Mouse (Mus musculus) myocyte (in vitro differentiated cells): ENCODE results near the gene Ogg1. TPM values are rescaled to one million over a fixed set of nuclear protein-coding genes. Genes with fewer than 3 reads are reported as not detected.
"Not testable (repeated sequence)": the region's sequence is repeated elsewhere in the genome, so short reads cannot be mapped to it uniquely, and the experiment has no call there.

Experiments used
- H3K27me3 ChIP-seq: one replicate; pipeline ENCODE4 v1.6.1; 2011; ENCODE audit not compliant: control insufficient read depth, insufficient read depth, insufficient read length
- H3K36me3 ChIP-seq: one replicate; pipeline ENCODE4 v1.6.1; 2011; ENCODE audit not compliant: control insufficient read depth, insufficient read depth
- H3K4me2 ChIP-seq: one replicate; pipeline ENCODE4 v1.6.1; 2011; ENCODE audit warnings: low read depth, control low read depth
- H3K4me3 ChIP-seq: one replicate; pipeline ENCODE4 v1.5.1; 2011; ENCODE audit warnings: mild to moderate bottlenecking, control low read depth, moderate library complexity
- H3K79me2 ChIP-seq: one replicate; pipeline ENCODE4 v1.6.1; 2011; ENCODE audit not compliant: control insufficient read depth, insufficient read depth
- H3ac ChIP-seq: one replicate; pipeline ENCODE4 v1.6.1; 2011; ENCODE audit not compliant: control insufficient read depth, insufficient read length
- CEBPB ChIP-seq: IDR thresholded peaks from 2 replicates; pipeline ENCODE4 v1.6.1; 2011; ENCODE audit warnings: mild to moderate bottlenecking, moderate library complexity; ENCODE audit not compliant: poor library complexity, insufficient read depth, severe bottlenecking
- E2F4 ChIP-seq: IDR thresholded peaks from one replicate; pipeline ENCODE4 v1.6.1; 2011; ENCODE audit warnings: mild to moderate bottlenecking, control low read depth, moderate library complexity; ENCODE audit not compliant: insufficient read depth
- MAX ChIP-seq: IDR thresholded peaks from one replicate; pipeline ENCODE4 v1.6.1; 2011; ENCODE audit warnings: low read depth, mild to moderate bottlenecking, control low read depth
- MYOD1 ChIP-seq, 3 experiments: IDR thresholded peaks; one replicate each; pipeline ENCODE4 v1.6.1; 2011; ENCODE audit warnings: control low read depth in 2 of 3, low read depth in 2 of 3, mild to moderate bottlenecking in 2 of 3, moderate library complexity in 1 of 3; ENCODE audit not compliant: insufficient read length in 2 of 3, control insufficient read depth in 1 of 3
- MYOG ChIP-seq, 3 experiments: IDR thresholded peaks; one replicate each; pipeline ENCODE4 v1.6.1; 2011; ENCODE audit warnings: control low read depth in 2 of 3, low read depth in 2 of 3, mild to moderate bottlenecking in 2 of 3; ENCODE audit not compliant: insufficient read length in 2 of 3, control insufficient read depth in 1 of 3, insufficient read depth in 1 of 3
- POLR2A ChIP-seq: IDR thresholded peaks from one replicate; pipeline ENCODE4 v1.6.1; 2011; ENCODE audit warnings: low read depth, mild to moderate bottlenecking, control low read depth, moderate library complexity; ENCODE audit not compliant: insufficient read length
- POLR2AphosphoS2 ChIP-seq: IDR thresholded peaks from one replicate; pipeline ENCODE4 v1.6.1; 2011; ENCODE audit warnings: low read depth, control low read depth; ENCODE audit not compliant: insufficient read length
- REST ChIP-seq: IDR thresholded peaks from one replicate; pipeline ENCODE4 v1.6.1; 2011; ENCODE audit warnings: mild to moderate bottlenecking, control low read depth, moderate library complexity; ENCODE audit not compliant: insufficient read depth, insufficient read length
- SRF ChIP-seq: IDR thresholded peaks from one replicate; pipeline ENCODE4 v1.6.1; 2011; ENCODE audit warnings: low read depth; ENCODE audit not compliant: control insufficient read depth, insufficient read length
- TCF12 ChIP-seq: IDR thresholded peaks from one replicate; pipeline ENCODE4 v1.6.1; 2011; ENCODE audit warnings: mild to moderate bottlenecking, control low read depth; ENCODE audit not compliant: poor library complexity, insufficient read depth, severe bottlenecking
- TCF3 ChIP-seq: IDR thresholded peaks from one replicate; pipeline ENCODE4 v1.6.1; 2011; ENCODE audit warnings: low read depth, control low read depth; ENCODE audit not compliant: insufficient read length
- USF1 ChIP-seq: IDR thresholded peaks from one replicate; pipeline ENCODE4 v1.6.1; 2011; ENCODE audit warnings: low read depth, mild to moderate bottlenecking, control low read depth, moderate library complexity
- polyA plus RNA-seq: library from polyadenylated mRNA; unstranded; fragments of >200 nt; fragmentation: generic; extraction: Trizol; gene quantifications from one replicate; pipeline ENCODE4 v1.2.1, GENCODE M21; 2012; ENCODE audit warnings: missing spikeins

The Ogg1 gene
- polyA plus RNA-seq, 1 experiment = 11.8 TPM

DNA sequence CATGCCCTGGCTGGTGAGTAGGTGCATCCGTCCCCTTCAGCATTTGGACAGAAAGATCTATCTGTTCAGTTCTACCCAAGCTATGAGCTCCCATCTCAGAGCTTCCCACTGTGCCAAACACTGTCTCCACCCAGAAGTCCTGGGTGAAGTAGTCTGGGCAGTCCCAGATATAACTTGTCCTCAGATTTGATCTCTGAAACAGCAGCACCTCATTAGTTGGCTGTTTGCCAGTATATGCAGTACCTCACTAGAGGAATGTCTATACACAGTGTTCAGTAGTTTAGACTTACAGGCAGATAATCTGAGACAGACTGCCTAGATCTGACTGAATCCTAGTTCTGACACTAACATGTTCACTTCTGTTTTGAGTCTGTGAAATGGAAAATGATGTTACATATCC, 2.6 kb downstream of the Ogg1 start:
- Histone ChIP-seq H3K4me3 (no peak overlapping the region), H3ac (no peak overlapping the region), H3K4me2 (no peak overlapping the region), H3K79me2 (no peaks in the 10 kb centered on the region), H3K27me3 (no peaks in the 10 kb centered on the region), H3K36me3 (peaks cover 20% of the 10 kb centered on the region)
- TF ChIP-seq E2F4 (no peak), SRF (no peak), POLR2AphosphoS2 (no peak), TCF12 (no peak)

DNA sequence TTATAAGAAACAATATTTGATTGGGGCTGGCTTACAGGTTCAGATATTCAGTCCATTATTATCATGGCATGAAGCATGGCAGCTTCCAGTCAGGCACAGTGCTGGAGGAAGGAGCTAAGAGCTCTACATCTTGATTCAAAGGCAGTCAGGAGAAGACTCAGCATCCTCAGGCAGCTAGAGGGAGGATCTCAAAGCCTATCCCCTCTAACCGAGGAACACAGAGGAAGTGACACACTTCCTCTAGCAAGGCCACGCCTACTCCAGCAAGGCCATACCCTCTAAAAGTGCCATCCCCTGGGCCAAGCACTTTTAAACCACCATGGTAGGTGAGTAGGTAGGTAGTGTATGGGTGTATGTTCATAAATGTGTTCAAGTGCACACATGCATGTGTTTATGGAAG, 3.8 kb downstream of the Ogg1 start:
- Histone ChIP-seq H3K4me3 (no peak overlapping the region), H3K27me3 (no peaks in the 10 kb centered on the region), H3K79me2 (no peaks in the 10 kb centered on the region), H3K4me2 (no peak overlapping the region), H3ac (no peak overlapping the region), H3K36me3 (peaks cover 8% of the 10 kb centered on the region)
- TF ChIP-seq MYOD1 (IDR thresholded peaks at IDR 0.05; ENCODE audit: control insufficient read depth in 1 of 3, insufficient read length in 2 of 3, low read depth in 2 of 3) = no peak
- no peak for TF ChIP-seq E2F4
- no peak for TF ChIP-seq MYOG (IDR thresholded peaks at IDR 0.05; ENCODE audit: control insufficient read depth in 1 of 3, insufficient read depth in 1 of 3, insufficient read length in 2 of 3, low read depth in 2 of 3)
- TF ChIP-seq MAX = no peak
- no peak for TF ChIP-seq TCF12
- TF ChIP-seq USF1 = no peak
- TF ChIP-seq TCF3 = no peak

DNA sequence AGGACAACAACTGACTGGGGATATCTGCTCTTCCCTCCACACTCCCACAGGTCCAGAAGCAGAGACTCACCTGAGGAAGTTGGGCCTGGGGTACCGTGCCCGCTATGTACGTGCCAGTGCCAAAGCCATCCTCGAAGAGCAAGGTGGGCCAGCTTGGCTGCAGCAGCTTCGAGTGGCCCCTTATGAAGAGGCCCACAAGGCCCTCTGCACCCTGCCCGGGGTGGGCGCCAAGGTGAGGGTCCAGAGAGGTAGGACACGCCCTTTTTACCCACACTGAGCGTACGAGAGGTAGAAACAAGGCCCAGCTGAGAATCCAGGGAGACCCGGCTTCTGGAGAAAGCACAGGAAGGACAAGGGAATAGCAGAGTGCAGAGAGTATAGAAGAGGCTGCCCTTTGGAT, 4.9 kb downstream of the Ogg1 start:
- no peak for TF ChIP-seq MAX
- TF ChIP-seq POLR2AphosphoS2 = peak; percentile 42
- H3K36me3 ChIP-seq = peaks cover 13% of the 10 kb centered on the region
- no peak overlapping the region for H3K4me2 ChIP-seq
- H3ac ChIP-seq = no peak overlapping the region
- H3K4me3 ChIP-seq = no peak overlapping the region
- no peaks in the 10 kb centered on the region for H3K27me3 ChIP-seq
- H3K79me2 ChIP-seq = no peaks in the 10 kb centered on the region

DNA sequence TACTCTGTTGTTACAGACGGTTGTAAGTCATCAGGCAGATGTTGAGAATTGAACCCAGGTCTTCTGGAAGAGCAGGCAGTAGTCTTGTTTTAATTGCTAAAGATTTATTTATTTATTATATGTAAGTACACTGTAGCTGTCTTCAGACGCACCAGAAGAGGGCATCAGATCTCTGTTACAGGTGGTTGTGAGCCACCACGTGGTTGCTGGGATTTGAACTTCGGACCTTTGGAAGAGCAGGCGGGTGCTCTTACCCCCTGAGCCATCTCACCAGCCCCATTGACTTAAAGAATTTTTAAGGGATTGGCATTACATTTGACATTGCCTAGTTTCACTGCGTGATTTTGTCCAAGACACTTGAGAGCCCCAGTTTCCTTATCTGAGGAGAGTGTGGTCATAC, 6.0 kb downstream of the Ogg1 start:
- H3ac ChIP-seq, H3K4me3 ChIP-seq, H3K27me3 ChIP-seq, H3K4me2 ChIP-seq, H3K79me2 ChIP-seq: not testable (repeated sequence)
- H3K36me3 ChIP-seq = peaks cover 19% of the 10 kb centered on the region

DNA sequence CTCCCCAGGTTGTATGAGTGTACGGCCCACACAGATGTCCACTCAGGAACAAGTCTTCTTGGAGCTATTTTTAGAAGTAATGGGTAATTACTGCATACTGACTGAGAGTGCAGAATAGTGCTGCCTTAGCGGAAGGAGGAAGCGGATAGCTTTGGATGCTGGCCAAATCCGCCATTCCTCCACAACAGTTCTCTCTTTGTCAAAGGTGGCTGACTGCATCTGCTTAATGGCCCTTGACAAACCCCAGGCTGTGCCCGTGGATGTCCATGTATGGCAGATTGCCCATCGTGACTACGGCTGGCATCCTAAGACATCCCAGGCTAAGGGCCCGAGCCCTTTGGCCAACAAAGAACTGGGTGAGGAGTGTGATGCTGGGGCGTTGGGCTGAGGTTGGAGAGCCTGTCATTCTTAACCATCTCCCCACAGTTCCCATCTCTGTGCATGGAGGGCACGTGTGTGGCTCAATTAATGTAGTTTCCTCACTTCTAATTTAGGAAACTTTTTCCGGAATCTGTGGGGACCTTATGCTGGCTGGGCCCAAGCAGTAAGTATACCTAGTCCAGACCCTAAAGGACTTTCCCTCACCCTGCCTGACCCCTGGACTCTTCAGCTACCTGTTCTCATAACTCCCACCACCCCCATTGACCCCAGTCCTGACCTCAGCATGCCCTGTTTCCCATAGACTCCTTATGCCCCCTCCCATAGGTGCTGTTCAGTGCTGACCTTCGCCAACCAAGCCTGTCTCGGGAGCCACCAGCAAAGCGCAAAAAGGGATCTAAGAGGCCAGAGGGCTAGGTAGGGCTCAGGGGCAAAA, 6.6 kb downstream of the Ogg1 start:
- Histone ChIP-seq H3K4me2 (no peak overlapping the region), H3K4me3 (no peak overlapping the region), H3K27me3 (no peaks in the 10 kb centered on the region), H3K79me2 (no peaks in the 10 kb centered on the region), H3K36me3 (peaks cover 19% of the 10 kb centered on the region), H3ac (no peak overlapping the region)
- TF ChIP-seq E2F4 = no peak
- no peak for TF ChIP-seq REST
- TF ChIP-seq CEBPB = no peak
- no peak for TF ChIP-seq MAX
- TF ChIP-seq POLR2AphosphoS2 = no peak
- no peak for TF ChIP-seq MYOD1 (IDR thresholded peaks at IDR 0.05; ENCODE audit: control insufficient read depth in 1 of 3, insufficient read length in 2 of 3, low read depth in 2 of 3)
- TF ChIP-seq SRF = no peak
- no peak for TF ChIP-seq MYOG (IDR thresholded peaks at IDR 0.05; ENCODE audit: control insufficient read depth in 1 of 3, insufficient read depth in 1 of 3, insufficient read length in 2 of 3, low read depth in 2 of 3)
- TF ChIP-seq USF1 = no peak
- TF ChIP-seq TCF3 = no peak
- no peak for TF ChIP-seq TCF12
- TF ChIP-seq POLR2A = no peak

GRCm38 (mm10) chr6:113334216-113334615, 7.4 kb downstream of the Ogg1 start:
- TF ChIP-seq POLR2A = no peak
- no peak for TF ChIP-seq TCF3
- no peak for TF ChIP-seq USF1
- TF ChIP-seq TCF12 = no peak
- TF ChIP-seq SRF = no peak
- TF ChIP-seq MYOG (IDR thresholded peaks at IDR 0.05; ENCODE audit: control insufficient read depth in 1 of 3, insufficient read depth in 1 of 3, insufficient read length in 2 of 3, low read depth in 2 of 3) = no peak
- TF ChIP-seq MAX = no peak
- TF ChIP-seq REST = no peak
- no peak for TF ChIP-seq E2F4
- TF ChIP-seq CEBPB = no peak
- TF ChIP-seq POLR2AphosphoS2 = no peak
- TF ChIP-seq MYOD1 (IDR thresholded peaks at IDR 0.05; ENCODE audit: control insufficient read depth in 1 of 3, insufficient read length in 2 of 3, low read depth in 2 of 3) = no peak
- no peaks in the 10 kb centered on the region for H3K79me2 ChIP-seq
- H3K4me2 ChIP-seq = no peak overlapping the region
- H3K36me3 ChIP-seq = peaks cover 13% of the 10 kb centered on the region
- no peak overlapping the region for H3K4me3 ChIP-seq
- H3K27me3 ChIP-seq = no peaks in the 10 kb centered on the region
- H3ac ChIP-seq = no peak overlapping the region
